22 mouse cellular contexts compared by ENCODE assay signal in the genomic region with DNA sequence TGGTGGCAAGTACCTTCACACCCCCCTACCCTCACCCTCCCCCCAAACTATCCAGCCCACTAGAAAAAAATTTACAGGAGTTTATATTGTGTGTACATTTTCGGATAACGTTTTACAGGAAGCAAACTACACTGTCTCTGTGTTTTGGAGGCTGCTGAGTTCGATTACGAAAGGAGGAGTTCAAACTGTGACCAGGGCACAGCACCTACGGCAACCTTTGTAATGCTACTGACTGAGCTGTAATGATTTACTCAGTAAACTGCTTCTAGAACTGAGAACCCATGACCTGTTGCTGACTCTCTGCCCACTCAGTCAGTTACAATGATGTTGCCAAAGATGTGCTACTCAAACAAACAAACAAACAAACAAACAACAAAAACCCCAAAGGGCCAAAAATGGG. TPM values are rescaled to one million over a fixed set of nuclear protein-coding genes. Genes with fewer than 3 reads are reported as not detected.
DNase-seq lines count a peak whose midpoint lies in the region; ATAC-seq and TF ChIP-seq lines count a peak whose summit lies in the region.
"Had no signal": no experiment of that assay in that cellular context is flagged by ENCODE, and none has a peak within 500 bp of the region (broad histone marks: within the 10 kb centered on the region; RNA-seq: fewer than 3 reads in every experiment).

No protein-coding gene starts in this region.

- no peaks in the 10 kb centered on the region for H3K9me3 ChIP-seq in kidney, embryonic 15.5 days (replicated peaks)
- H3K9me3 ChIP-seq in liver, embryonic 11.5 days (ENCODE audit: control insufficient read depth, low read length) = no peaks in the 10 kb centered on the region
- no peaks in the 10 kb centered on the region for H3K9me3 ChIP-seq in liver, postnatal 0 days (ENCODE audit: low read length)
- H3K9me3 ChIP-seq: embryonic facial prominence, embryonic 12.5 days; forebrain, embryonic 12.5 days; hindbrain, embryonic 13.5 days; limb, embryonic 15.5 days; neural tube, embryonic 15.5 days had no signal

- TF ChIP-seq CTCF in liver, postnatal 0 days (IDR thresholded peaks at IDR 0.05; ENCODE audit: low read depth) = no peak

- no peaks in the 10 kb centered on the region for H3K27me3 ChIP-seq in kidney, embryonic 15.5 days
- H3K27me3 ChIP-seq in liver, embryonic 11.5 days (replicated peaks; ENCODE audit: control insufficient read depth, insufficient read depth, low read length) = no peaks in the 10 kb centered on the region
- H3K27me3 ChIP-seq in liver, postnatal 0 days (ENCODE audit: insufficient read depth, low read length) = no peaks in the 10 kb centered on the region
- H3K27me3 ChIP-seq: embryonic facial prominence, embryonic 12.5 days; forebrain, embryonic 12.5 days; hindbrain, embryonic 13.5 days; limb, embryonic 15.5 days; neural tube, embryonic 15.5 days had no signal

- no peak overlapping the region for H3K4me2 ChIP-seq in kidney, embryonic 15.5 days
- H3K4me2 ChIP-seq in liver, embryonic 11.5 days = no peak overlapping the region
- H3K4me2 ChIP-seq in liver, postnatal 0 days (ENCODE audit: low read depth, low read length) = peak overlapping the region; percentile 36; the same call in 1 of the 2 replicates
- H3K4me2 ChIP-seq: embryonic facial prominence, embryonic 12.5 days; forebrain, embryonic 12.5 days; hindbrain, embryonic 13.5 days; limb, embryonic 15.5 days; midbrain, embryonic 11.5 days; neural tube, embryonic 15.5 days had no signal

- no peak overlapping the region for H3K4me3 ChIP-seq in kidney, embryonic 15.5 days (replicated peaks)
- H3K4me3 ChIP-seq in liver, embryonic 11.5 days (ENCODE audit: low read depth, low read length) = no peak overlapping the region
- no peak overlapping the region for H3K4me3 ChIP-seq in liver, postnatal 0 days (ENCODE audit: low read depth, low read length)
- H3K4me3 ChIP-seq: embryonic facial prominence, embryonic 12.5 days; forebrain, embryonic 12.5 days; hindbrain, embryonic 13.5 days; limb, embryonic 15.5 days; neural tube, embryonic 15.5 days had no signal

- H3K36me3 ChIP-seq in kidney, embryonic 15.5 days = no peaks in the 10 kb centered on the region
- peaks cover 4% of the 10 kb centered on the region for H3K36me3 ChIP-seq in liver, embryonic 11.5 days (ENCODE audit: control insufficient read depth, insufficient read depth, low read length)
- H3K36me3 ChIP-seq in liver, postnatal 0 days (replicated peaks; ENCODE audit: insufficient read depth, low read length) = peaks cover 14% of the 10 kb centered on the region
- H3K36me3 ChIP-seq: embryonic facial prominence, embryonic 12.5 days had no signal

- 76% methylated on average over 5 of the region's 5 CpGs for whole genome bisulfite sequencing in kidney, embryonic 15.5 days
- 79% methylated on average over 5 of the region's 5 CpGs for WGBS in liver, embryonic 11.5 days
- WGBS in liver, postnatal 0 days (ENCODE audit: insufficient replicate concordance) = 78% methylated on average over 5 of the region's 5 CpGs

- H3K27ac ChIP-seq in kidney, embryonic 15.5 days = no peak overlapping the region
- H3K27ac ChIP-seq in liver, embryonic 11.5 days (ENCODE audit: low read depth, low read length) = no peak overlapping the region; the same call in 1 of the 2 replicates
- H3K27ac ChIP-seq in liver, postnatal 0 days (ENCODE audit: low read depth) = peak overlapping the region; percentile 13
- H3K27ac ChIP-seq: embryonic facial prominence, embryonic 12.5 days; forebrain, embryonic 12.5 days; hindbrain, embryonic 13.5 days; limb, embryonic 15.5 days; macrophage; neural tube, embryonic 15.5 days had no signal

- peaks cover 22% of the 10 kb centered on the region for H3K4me1 ChIP-seq in kidney, embryonic 15.5 days
- no peaks in the 10 kb centered on the region for H3K4me1 ChIP-seq in liver, embryonic 11.5 days (replicated peaks; ENCODE audit: control insufficient read depth, insufficient read depth, low read length)
- no peaks in the 10 kb centered on the region for H3K4me1 ChIP-seq in liver, postnatal 0 days (ENCODE audit: insufficient read depth)

- H3K9ac ChIP-seq in kidney, embryonic 15.5 days = no peak overlapping the region
- no peak overlapping the region for H3K9ac ChIP-seq in liver, embryonic 11.5 days (ENCODE audit: low read depth, low read length)
- no peak overlapping the region for H3K9ac ChIP-seq in liver, postnatal 0 days (replicated peaks)
- H3K9ac ChIP-seq: embryonic facial prominence, embryonic 12.5 days; forebrain, embryonic 12.5 days; hindbrain, embryonic 13.5 days; limb, embryonic 15.5 days; neural tube, embryonic 15.5 days had no signal

- peak; percentile 36 for DNase-seq in kidney, adult 18-20 months
- DNase-seq in kidney, adult 9 months = peak; percentile 86
- DNase-seq in liver, embryonic 11.5 days (ENCODE audit: low spot score) = no peak
- no peak for DNase-seq in liver, postnatal 0 days
- DNase-seq in spleen, postnatal 4 days (ENCODE audit: low spot score in 2 of 2) = no peak
- no peak for DNase-seq in adrenal gland, postnatal 36 days
- DNase-seq: cerebellum, adult 11-12 months; cerebellum, postnatal 25 days; gastrocnemius, postnatal 36 days; heart, postnatal 36 days; left cerebral cortex, postnatal 4 days; right cerebral cortex, adult 18-20 months had no signal

- no peak; the same call in 1 of the 2 replicates for ATAC-seq in kidney, embryonic 15.5 days (replicated peaks; ENCODE audit: low FRiP score)
- ATAC-seq in liver, embryonic 11.5 days (replicated peaks; ENCODE audit: low FRiP score) = 0 out of 2 replicates have a peak, but pooled peaks have one; percentile 29
- peak; percentile 90 for ATAC-seq in liver, postnatal 0 days
- ATAC-seq: CD4-positive, CD25-positive, alpha-beta regulatory T cell, adult 4 months; lung, postnatal 0 days had no signal

- no peak for TF ChIP-seq EP300 in liver, postnatal 0 days (IDR thresholded peaks at IDR 0.05; ENCODE audit: low read depth)

RNA-seq across cellular contexts. Expression of a gene that starts 34.5 kb away (rescaled TPM):
- 23.2 and 24.4 TPM in 2 replicates for polyA plus RNA-seq in kidney, embryonic 15.5 days (2015; fragmentation: Nextera tagmentation; extraction: Ambion mirVana)
- polyA plus RNA-seq in liver, embryonic 11.5 days (2014; fragmentation: Nextera tagmentation; extraction: Ambion mirVana) = 39.6 and 48.3 TPM in 2 replicates
- polyA plus RNA-seq in liver, postnatal 0 days (2015; fragmentation: Nextera tagmentation; extraction: Ambion mirVana) = 33.4 and 34.5 TPM in 2 replicates
- total RNA-seq in adrenal gland, postnatal 36 days (2021) = 100 to 1,000 TPM in 1 of 2 experiments, 10 to 100 TPM in 1; 84.2 to 108 TPM

Comparison
In these comparisons a context has a peak if more than half of its experiments do, and no peak if none do; other contexts are left out.
1. DNase-seq: peak in kidney, adult 18-20 months (single experiment) and kidney, adult 9 months (single experiment); none in liver, embryonic 11.5 days (single experiment), liver, postnatal 0 days (single experiment), spleen, postnatal 4 days (0 of 2) and adrenal gland, postnatal 36 days (0 of 2).